Mouse (Mus musculus): ENCODE measurements at regions not wholly inside any gene's neighbourhood (a gene's known extent, or its start where the extent isn't known, plus 50 kb on each side); places are given as distances from the start of the nearest gene placed in this dataset.

GRCm38 (mm10) chr4:148384251-148385230, 60.0 kb downstream of the Ubiad1 start:
- no peak for DNase-seq (ENCODE audit: low read depth, low spot score)

- DNase-seq (ENCODE audit: low read depth, low spot score) = no peak
Measured at GRCm38 (mm10) chr4:148380562-148380961, 64.0 kb downstream of the Ubiad1 start.

DNA sequence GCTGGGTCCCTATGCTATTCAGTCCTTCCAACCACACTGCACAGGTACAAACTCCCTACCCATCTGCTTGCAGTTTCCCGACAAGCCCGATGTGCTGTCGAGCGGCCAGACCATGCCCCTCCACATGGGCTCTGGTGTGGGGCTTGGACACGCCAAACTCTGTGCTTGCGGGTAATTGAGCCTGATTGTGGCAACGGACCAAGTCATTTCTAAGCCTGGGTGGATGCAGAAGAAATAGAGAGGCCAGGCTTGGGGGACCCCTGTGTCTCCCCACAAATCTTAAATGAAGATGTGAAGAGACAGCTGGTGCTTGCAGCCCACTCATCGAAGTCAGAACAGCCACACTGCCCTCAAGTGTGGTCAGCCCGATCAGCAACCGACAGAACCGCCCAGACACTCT, 66.1 kb downstream of the Ubiad1 start:
- DNase-seq (ENCODE audit: low read depth, low spot score) = no peak

DNA sequence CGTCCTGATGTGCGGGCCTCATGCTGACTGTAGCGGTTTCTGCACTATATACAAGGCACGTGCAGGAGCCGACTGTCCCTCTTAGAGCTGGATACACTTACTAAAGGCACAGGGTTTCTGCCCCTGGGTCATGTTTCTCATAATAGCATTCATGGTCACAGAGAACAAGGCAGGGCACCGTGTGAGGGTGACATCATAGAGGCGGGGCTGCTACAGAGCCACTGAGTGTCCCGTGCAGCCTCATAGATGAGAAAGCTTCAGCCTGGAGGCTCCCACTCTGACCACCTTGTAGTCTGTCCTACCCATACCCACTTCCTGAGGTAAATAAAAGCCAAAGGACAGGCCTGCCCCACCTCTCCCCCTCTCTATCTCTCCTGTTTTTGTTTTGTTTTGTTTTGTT, 67.2 kb downstream of the Ubiad1 start:
- DNase-seq (ENCODE audit: low read depth, low spot score) = no peak

GRCm38 (mm10) chr4:148376439-148376838, 68.1 kb downstream of the Ubiad1 start:
- DNase-seq (ENCODE audit: low read depth, low spot score) = no peak

DNA sequence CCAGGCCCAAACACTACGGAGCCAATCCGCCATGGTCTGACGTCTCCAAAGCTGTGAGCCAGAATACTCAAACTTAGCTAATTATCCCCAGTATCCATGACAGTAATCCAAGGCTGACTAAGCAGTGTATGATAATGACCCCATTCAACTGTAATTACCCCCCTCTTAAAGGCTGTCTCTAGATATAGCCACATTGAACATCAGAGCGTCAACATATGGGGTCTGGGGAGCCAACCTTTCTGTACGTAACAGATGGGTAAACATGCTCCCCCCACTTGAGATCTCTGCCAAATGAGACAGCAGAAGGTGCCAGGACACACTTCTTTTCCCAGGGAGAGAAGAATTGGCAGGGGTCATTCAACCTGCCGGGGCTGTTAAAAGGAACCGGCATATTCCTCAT, 73.1 kb downstream of the Ubiad1 start:
- DNase-seq (ENCODE audit: low read depth, low spot score) = no peak

GRCm38 (mm10) chr4:148367671-148368070, 76.9 kb downstream of the Ubiad1 start:
- no peak for DNase-seq (ENCODE audit: low read depth, low spot score)

- no peak for DNase-seq (ENCODE audit: low read depth, low spot score)
Measured at GRCm38 (mm10) chr4:148365804-148366203, 78.0 kb upstream of the Disp3 start.

DNA sequence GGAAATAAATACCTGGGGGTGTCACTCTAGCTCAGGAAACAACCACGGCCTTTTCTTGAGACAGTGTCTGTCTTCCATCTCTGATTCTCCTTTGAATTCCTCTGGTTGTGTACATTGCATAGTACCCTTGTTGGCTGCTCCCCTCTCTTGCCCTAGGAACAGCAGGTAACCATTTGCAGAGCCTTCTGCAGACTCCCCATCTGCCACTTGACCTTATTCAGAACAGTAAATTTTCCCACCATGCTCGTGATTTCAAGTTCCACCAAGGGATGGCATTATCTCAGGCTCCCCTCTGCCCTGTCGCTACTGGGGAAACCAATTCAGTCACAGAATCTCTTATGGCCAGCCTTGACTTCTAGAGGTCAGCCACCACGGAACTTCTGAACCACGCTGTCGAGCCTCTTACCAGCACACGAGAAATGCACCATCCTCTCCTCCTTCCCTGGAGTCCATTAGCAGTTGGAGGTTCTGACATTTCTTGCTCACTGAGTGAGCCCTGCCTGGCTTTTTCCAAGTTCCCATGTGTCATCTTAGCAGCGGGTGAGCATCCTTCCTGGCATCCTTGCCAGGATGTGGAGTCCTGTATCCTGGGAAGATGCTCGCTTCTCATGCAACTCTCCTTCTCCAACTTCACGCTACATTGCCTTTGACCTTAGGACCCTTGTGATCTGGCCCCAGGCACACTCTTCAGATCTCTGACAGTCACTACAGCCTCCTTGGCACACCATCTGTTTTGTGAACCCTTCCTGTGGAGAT, 75.8 kb upstream of the Disp3 start:
- no peak for DNase-seq (ENCODE audit: low read depth, low spot score)

GRCm38 (mm10) chr4:148360931-148361330, 73.2 kb upstream of the Disp3 start:
- DNase-seq (ENCODE audit: low read depth, low spot score) = no peak

DNA sequence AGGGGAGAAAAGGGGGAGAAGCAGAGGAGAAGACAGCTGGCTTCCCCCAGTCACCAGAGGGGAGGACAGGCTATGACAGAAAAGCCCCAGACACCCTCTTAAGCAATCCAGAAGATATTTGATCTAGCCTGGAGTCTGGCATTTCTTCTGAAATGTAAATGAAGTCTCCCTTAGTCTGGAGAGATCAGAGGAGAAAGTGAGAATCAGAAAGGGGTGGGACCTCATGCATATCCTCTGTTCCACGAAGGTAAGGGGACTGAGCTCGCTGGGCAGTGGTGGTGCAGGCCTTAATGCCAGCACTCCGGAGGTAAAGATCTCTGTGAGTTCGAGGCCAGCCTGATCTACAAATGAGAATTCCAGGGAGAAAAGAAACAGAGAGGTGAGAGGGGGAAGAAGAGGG, 70.6 kb upstream of the Disp3 start:
- no peak for DNase-seq (ENCODE audit: low read depth, low spot score)

DNA sequence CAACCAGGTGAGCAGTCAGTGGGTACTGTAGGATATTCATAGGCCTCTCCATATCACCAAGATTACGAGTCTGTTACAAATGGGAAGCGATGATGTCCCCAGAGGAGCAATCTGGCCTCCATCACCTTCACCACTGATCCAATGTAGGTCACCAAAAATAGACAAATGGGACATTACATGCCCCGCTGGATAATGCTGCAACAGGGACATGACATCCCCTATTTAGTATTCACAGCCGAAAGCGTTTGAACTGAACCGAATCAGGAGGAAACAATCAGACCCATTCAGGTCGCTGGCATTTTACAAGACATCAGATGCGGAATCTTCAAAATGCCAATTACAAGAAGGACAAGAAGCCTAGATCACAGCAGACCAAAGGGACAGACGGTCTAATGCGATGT, 69.5 kb upstream of the Disp3 start:
- DNase-seq (ENCODE audit: low read depth, low spot score) = no peak

DNA sequence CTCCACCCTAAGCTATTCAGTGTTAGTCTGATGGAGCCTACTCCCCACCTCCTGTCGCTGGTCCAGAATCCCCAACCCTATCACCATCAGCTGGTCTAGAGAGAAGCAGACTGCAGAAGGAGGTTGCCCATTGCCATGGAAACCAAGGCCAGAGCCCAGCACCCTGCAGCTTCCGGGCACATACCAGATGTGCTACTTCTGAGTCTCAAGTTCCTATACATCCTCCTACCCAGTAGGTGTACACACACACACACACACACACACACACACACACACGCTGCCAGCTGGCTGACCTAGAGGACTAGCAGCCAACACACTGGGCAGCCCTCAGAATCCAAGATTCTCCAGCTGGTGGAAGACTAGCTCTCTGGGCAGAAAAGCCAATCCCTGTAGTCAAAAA, 68.9 kb upstream of the Disp3 start:
- no peak for DNase-seq (ENCODE audit: low read depth, low spot score)

GRCm38 (mm10) chr4:148353969-148354368, 66.2 kb upstream of the Disp3 start:
- DNase-seq (ENCODE audit: low read depth, low spot score) = no peak

DNA sequence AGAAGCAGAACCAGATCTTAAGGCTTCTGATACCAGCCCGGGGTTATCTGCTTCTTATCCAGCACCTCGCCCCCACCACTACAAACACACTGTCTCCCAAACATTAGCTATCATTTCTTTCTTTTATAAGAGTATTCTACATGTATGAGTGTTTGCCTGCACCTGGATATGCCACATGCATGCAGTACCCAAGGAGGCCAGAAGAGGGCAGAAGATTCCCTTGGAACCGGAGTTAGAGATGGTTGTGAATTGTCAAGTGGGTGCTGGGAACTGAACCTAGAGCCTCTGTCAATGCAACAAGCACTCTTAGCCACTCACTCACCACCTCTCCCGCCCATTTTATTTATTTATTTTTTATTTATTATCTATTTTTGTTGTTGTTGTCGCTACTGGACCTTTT, 64.9 kb upstream of the Disp3 start:
- no peak for DNase-seq (ENCODE audit: low read depth, low spot score)

GRCm38 (mm10) chr4:148341531-148342157, 53.9 kb upstream of the Disp3 start:
- DNase-seq (ENCODE audit: low read depth, low spot score) = no peak

DNA sequence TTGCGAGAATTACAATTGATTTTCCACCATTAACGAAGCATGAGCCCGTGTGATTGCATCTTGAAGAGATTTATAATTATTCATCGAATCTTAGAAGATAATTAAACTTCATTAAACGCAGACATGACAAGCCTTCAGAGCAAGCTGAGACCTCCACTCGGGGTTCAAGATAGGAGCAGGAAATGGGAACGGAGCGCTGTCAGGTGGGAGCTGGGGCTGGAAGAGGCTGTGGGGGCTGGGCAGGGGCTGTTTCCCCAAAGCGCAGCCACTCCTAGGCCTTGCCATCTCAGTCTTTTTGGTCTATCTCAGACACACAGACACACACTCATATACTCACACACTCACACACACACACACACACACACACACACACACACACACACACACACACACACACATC, 52.6 kb upstream of the Disp3 start:
- DNase-seq (ENCODE audit: low read depth, low spot score) = no peak

GRCm38 (mm10) chr4:148337890-148338880, 50.4 kb upstream of the Disp3 start:
- DNase-seq (ENCODE audit: low read depth, low spot score) = peak; percentile 1
